Mouse (Mus musculus) kidney, adult 18-20 months (tissue): ENCODE data around the gene Ap1m1.
A peak's percentile ranks its signal among the peaks of the same experiment; 100 is the strongest.

Source experiments
- DNase-seq: peaks from one replicate; pipeline ENCODE4 v3.0.0; 2021

The Ap1m1 gene

DNA sequence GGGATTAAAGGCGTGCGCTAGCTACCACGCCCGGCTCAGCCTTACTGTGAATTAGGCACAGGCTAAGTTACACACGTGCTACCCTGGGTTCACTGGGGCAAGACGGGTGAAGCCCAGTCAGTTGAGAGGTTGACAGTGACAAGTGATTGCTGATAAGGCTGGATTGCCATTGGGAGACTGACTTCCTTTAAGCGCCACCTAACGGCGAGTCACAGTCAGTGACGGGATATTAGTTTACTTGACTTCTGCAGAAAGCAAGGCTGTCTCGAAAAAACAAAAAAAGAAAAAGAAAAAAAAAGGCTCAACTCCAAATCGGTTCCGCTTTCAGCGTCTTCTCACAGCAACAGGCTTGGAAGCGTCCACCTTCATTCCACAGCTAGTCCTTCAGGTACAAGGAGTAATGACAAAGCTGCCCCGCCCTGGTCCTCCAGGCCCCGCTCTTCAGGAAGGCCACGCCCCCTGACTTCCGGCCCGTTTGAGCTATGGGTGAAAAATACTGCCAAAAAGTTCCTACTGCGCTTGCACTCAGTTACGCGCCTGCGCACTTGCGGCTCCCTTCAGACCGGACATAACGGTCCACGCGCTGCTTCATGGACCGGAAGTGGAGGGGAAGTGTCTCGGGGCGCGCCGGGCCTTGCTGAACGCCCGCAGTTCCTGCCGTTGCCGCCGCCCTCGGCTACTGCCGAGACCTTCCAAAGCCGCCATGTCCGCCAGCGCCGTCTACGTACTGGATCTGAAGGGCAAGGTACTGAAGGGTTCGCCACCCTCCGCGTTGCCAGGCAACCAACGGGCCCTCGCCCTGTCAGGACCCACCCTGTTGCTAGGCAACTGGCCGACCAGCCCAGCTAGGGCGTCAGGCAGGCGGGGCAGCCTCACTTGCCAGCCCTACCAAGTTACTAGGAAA, at the start of gene Ap1m1:
Ap1m1 (plus strand) TSS at position 520 of the 904 bp plus-strand sequence.
- DNase-seq = peak; percentile 97

DNA sequence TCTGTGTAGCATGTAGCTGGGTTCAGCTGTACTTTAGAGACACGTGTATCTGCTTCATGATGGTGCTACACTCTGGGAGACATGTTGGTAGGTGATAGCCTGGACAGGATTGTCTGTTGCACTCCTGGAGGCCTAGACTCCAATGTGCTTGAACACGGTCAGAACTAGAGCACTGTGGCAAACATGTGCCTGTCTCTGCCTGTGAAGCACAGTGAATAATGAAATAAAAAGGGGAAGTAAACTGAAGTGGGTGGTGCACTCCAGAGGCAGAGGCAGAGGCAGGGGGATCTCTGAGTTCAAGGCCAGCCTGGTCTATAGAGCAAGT, 49.6 kb upstream of the Ap1m1 start:
- DNase-seq = no peak

DNA sequence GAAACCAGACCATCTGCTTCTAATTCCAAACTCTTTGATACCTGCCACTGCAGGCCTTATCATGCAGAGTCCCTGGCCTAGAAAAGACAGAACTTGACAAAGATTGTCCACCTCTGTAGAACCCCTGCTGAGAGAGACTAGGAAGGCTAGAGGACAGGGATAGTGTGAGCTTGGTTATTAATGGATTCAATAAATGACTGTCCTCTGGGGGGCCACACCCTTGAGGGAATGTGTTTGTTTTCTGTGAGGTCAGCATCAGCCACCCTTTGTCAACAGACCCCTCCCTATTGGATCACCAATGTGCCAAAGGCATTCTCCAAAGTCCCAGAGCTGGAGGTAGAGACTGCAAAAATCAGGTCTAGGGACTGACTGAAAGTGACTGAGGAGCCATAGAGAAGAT, 47.8 kb upstream of the Ap1m1 start:
- DNase-seq = no peak

DNA sequence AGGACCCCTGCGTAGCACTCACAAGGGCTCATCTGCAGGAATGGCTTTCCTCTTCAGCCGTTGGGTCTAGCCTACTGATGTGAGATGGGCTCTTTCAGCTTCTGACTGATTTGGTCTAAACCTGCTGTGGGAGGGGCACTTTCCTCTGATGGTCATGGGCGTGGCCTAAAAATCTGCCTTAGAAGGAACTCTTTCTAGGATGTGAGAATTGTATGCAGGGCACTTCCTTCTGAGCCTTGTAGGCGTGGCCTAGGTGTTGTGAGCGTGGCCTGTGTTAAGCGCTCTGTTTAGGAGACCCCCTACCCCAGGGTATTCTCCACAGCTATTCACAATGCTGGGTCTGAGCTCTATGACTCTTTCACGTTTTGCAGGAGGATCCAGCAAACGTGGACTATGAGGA, 41.8 kb upstream of the Ap1m1 start:
- no peak for DNase-seq

DNA sequence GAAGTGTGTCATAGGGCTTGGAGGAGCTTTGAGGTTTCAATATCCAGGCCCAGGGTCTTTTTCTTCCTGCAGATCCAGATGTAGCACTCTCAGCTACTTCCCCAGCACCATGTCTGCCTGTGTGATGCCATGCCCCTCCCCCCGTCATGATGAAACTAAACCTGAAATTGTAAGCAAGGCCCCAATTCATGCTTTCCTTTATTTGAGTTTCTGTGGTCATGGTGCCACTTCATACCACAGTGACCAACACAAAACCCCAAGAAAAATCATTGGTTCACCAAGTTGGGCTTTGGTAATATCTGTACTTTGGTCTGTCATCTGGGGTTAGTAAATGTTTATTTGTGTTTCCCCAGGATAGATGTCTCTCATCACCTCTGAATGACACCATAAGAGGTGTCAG, 31.2 kb upstream of the Ap1m1 start:
- no peak for DNase-seq

GRCm38 (mm10) chr8:72210222-72210621, 29.6 kb upstream of the Ap1m1 start:
- no peak for DNase-seq

GRCm38 (mm10) chr8:72210710-72211109, 29.1 kb upstream of the Ap1m1 start:
- DNase-seq = no peak

DNA sequence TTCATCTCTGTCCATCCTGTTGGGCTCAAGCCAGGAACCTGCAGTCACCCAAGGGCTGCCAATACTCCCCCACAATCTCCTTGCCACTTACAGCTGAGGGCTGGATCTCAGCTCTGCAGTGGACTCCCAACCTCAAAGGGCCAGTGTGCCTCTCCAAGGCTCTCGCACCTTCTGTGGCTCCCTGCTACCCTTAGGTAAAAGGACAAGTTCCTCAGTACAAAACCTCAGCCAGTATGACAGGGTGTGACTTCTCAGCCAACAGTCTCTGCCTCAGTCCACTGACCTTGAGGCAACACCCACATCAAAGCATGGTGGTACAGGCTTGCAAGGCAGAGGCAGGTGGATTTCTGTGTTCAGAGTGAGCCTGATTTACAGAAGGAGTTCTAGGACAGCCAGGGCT, 28.0 kb upstream of the Ap1m1 start:
- no peak for DNase-seq

DNA sequence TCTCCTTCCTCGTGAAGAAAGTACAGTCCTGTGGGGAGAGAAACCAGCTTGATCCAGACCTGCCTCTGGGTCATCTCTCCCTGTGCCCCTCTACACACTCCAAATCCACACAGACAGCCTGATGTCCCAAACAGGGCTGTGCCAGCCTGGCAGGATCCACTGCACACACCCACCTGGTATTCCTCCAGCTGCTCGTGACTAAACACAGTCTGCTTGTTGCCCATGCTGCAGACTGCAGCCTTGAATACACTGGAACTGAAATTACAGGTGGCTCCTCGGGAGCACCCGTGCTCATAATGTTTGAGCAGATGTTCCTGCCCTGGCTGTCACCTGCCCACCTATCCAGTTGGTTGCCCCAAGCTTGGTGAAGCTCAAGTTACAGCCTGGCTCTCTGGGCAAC, 27.1 kb upstream of the Ap1m1 start, which contains the start of gene Cib3:
Cib3 (minus strand) TSS at position 87 of the 400 bp plus-strand sequence.
- no peak for DNase-seq

- DNase-seq = no peak
Measured at GRCm38 (mm10) chr8:72213536-72213935, 26.3 kb upstream of the Ap1m1 start, which contains the start of gene Gm11034. Gm11034 (minus strand) TSS chr8:72213636.

GRCm38 (mm10) chr8:72215060-72215459, 24.8 kb upstream of the Ap1m1 start:
- peak; percentile 64 for DNase-seq

DNA sequence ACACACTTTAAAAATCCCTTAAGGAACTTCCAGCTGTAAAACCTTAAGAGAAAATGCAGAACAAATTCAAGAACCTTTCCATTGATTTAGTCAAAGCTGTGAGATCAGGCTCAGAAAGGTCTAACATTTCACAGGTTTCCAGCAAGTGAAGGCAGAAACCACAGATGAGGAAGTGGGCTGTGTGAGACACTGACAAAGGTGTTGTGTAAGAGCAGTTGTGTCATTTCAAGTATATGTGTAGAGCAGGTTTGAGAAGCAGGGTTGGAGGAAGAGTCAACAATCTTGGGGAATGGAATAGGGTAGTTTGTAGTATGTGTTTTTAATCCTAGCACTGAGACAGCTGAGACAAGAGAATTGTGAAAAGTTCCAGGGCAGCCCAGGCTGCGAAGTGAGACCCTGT, 23.9 kb upstream of the Ap1m1 start:
- no peak for DNase-seq

- DNase-seq = no peak
Measured at GRCm38 (mm10) chr8:72218781-72219540, 20.9 kb upstream of the Ap1m1 start.

DNA sequence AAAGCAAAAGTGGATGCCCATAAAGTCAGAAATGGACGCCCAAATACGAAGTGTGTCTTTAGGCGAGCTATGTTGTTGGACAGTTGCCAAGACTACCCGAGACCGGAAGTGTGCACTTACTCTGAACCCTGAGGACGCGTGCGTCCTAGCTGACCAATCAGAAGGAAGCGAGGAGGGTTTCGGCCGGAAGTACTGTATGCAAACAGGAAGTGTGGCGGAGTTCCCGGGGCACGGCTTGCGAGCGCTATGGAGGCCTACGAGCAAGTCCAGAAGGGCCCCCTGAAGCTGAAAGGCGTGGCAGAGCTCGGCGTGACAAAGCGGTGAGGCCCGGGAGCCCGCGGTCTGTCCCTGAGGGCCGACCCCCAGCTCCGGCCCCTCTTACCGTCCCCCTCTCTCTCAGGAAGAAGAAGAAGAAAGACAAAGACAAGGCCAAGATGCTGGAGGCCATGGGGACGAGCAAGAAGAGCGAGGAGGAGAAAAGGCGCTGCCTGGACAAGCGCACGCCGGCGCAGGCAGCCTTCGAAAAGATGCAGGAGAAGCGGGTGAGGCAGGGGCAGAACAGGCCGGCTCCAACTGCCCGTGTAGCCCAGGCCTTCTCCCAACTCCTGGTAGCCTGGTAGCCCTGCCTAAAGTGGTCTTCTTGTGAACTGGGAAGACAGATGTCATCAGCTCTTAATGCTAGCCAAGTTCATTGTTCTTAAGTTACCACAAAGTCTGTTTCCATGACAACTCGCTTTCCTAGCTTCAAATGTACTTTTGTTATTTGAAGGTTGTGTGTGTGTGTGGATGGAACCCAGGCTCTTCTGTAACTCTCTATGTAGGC, 20.1 kb upstream of the Ap1m1 start, which contains the start of gene Fam32a:
Fam32a (plus strand) TSS at position 190 of the 823 bp plus-strand sequence.
- peak; percentile 88 for DNase-seq

DNA sequence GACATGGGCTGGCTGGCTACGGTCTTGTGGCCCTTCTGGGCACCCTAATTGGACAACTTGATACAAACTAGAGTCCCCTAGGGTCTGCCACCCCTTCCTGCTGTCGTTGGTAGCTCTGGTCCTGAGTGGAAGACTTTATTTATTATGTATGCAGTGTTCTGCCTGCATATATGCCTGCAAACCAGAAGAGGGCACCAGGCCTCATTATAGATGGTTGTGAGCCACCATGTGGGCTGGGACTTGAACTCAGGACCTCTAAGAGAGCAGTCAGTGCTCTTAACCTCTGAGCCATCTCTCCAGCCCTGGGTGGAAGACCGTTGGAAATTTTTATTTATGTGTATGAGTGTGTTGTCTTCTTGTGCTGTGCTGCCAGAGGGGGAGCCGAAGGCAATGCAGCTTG, 19.1 kb upstream of the Ap1m1 start:
- no peak for DNase-seq

- DNase-seq = no peak
Measured at GRCm38 (mm10) chr8:72222656-72223055, 17.2 kb upstream of the Ap1m1 start.

DNA sequence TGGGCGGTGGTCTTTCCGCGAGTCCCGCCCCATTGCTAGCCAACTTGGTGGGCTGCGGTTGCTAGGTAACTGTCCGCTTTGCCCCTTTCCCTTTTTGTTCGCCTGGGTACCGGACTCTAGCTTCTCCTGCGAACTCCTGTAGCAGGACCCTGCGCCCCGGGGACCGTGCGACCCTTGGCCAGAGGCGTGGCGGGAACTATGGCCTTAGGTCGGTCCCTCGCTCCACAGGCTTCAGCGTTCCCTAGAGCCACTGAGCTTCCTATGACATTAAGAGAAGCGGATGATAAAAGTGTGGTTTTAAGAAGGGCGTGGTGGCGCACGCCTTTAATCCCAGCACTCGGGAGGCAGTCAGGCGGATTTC, 565 bp downstream of the Ap1m1 start:
- no peak for DNase-seq

DNA sequence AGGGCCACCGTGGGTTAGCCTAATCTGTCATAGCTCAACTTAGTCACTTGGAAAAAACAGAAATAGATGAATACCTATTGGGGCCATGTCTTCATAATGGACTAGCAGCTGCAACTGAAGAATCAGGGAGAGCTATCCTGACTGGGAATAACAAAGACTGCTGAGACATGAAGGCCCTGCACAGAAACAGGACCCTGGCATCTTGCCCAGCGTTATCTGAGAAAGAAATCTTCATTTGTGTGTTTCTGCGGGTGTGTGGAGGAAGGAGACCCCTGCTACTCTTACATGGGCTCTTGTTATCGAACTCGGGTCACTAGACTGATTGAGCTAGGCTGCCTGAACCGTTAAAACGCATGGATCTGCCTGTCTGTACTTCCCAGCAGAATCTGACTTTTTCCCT, 1.1 kb downstream of the Ap1m1 start:
- no peak for DNase-seq

DNA sequence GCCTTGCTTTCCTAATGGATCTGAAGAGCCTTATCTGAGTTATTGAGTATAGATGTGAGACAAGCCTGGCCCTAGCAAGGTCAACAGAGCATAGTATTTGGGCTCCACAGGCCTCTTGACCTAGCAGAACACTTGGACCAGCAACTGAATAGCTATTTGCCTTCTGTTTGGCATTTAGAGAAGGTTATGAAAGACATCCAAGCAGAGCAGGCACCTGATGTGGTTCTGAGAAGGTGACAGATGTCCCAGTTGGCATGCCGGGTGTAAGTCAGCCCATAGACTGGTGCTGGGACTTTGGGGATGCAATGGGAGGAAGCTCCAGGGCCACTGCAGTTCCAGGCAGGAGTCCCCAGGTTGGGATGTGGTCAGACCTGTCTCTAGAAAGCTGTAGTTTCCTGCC, 2.4 kb downstream of the Ap1m1 start:
- no peak for DNase-seq

DNA sequence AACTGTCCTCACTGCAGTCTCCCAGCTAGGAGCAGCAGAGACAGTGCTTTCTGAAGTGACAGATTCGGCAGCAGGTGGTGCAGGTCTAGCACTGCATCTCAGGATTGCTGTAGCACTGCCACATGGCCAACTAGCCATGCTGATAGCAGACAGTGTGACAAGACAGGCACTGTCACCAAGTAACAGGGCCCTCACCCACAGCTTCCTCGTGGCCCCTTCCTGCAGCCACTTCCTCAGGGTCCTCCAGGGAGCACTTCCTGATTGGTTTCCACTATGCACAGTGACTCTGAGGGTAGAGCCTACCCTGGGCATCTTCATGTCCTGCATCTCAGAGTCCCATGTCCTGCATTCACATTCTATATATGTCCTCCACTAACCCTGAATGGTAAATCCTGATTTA, 4.8 kb downstream of the Ap1m1 start:
- no peak for DNase-seq

DNA sequence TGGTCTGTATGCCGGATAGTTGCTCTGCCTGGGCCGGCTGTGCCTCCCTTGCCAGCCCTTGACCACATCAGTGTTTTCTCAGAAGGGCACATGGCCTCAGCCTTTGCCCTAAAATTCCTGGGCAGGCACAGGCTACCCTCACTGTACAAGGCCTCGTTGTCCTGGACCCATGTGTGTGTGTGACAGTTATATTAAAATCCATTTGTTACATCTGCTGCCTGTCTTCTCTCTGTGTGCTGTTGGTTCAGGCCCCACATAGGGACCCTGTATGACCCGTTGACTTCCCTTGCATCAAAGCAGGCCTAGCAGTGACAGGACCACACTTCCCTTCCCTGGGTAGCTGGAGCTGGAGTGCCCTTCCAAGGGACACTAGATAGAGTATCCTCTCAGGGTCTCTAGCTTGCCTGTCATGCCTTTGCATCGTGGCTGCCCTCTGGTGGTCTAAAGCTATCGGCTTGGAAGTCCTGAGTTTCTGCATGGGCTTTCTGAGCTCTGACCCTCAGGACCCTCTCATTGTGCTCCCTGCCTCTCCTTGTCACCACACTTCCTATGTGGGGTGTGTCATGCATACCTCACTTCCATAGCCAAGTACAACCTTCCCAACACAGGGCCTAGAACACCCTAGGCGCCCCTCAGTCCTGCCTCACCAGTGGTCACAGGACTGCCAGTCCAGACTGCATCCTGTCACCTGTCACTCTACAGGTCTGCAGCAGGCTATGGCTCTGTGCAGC, 17.5 kb downstream of the Ap1m1 start:
- no peak for DNase-seq

- DNase-seq = no peak
Measured at GRCm38 (mm10) chr8:72257902-72258238, 18.1 kb downstream of the Ap1m1 start.

GRCm38 (mm10) chr8:72259862-72260261, 20.0 kb downstream of the Ap1m1 start:
- no peak for DNase-seq
